In the genomic region with DNA sequence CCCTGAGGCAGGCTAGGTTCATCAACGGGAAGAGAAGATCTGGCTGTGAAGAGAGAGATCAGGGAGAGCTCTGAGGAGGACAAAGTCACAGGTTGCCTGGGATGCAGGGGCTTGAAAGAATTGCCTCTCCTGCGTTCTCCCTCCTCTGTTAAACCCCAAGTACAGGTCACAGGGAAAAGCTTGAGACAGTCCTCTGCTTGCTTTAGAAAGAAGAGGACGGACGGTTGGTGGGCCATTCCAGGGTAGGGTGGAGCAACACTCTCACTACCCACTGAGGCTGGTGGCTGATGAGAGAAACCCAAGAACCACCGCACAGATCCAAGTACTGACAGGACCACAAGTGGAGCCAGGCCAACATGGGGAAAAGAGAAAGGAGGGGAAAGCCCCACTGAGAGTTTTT, we compare ENCODE assay signal across 44 mouse cellular contexts. TPM values are rescaled to one million over a fixed set of nuclear protein-coding genes. Genes with fewer than 3 reads are reported as not detected.
"Had no signal": no experiment of that assay in that cellular context is flagged by ENCODE, and none has a peak within 500 bp of the region (broad histone marks: within the 10 kb centered on the region; RNA-seq: fewer than 3 reads in every experiment).

A gene (plus strand): TSS at position 301 of the 400 bp plus-strand sequence.

- DNase-seq: heart, postnatal 10 days; heart, postnatal 14 days; heart, postnatal 36 days; heart, postnatal 4 days; kidney, adult 11 months; kidney, adult 18-20 months; kidney, adult 2 months; kidney, adult 8-10 months; kidney, adult 9 months; kidney, postnatal 10 days; kidney, postnatal 14 days; kidney, postnatal 25 days; kidney, postnatal 36 days; kidney, postnatal 4 days; layer of hippocampus, adult 9-11 months; layer of hippocampus, postnatal 36 days had no signal

- H3K9me3 ChIP-seq: heart, embryonic 10.5 days; heart, embryonic 12.5 days; heart, embryonic 13.5 days; heart, embryonic 15.5 days; hindbrain, embryonic 10.5 days; hindbrain, embryonic 12.5 days; hindbrain, embryonic 13.5 days; hindbrain, embryonic 15.5 days; intestine, embryonic 15.5 days; kidney, embryonic 15.5 days had no signal

- H3K4me2 ChIP-seq: heart, embryonic 11.5 days; heart, embryonic 12.5 days; heart, embryonic 13.5 days; heart, embryonic 15.5 days; hindbrain, embryonic 12.5 days; hindbrain, embryonic 13.5 days; hindbrain, embryonic 14.5 days; hindbrain, embryonic 15.5 days; intestine, embryonic 15.5 days; kidney, embryonic 15.5 days had no signal

- ATAC-seq: hindbrain, embryonic 16.5 days; hindbrain, postnatal 0 days; inflammation-experienced regulatory T-cells, adult 6 months; intestine, embryonic 15.5 days; intestine, embryonic 16.5 days; intestine, postnatal 0 days had no signal

- H3K27me3 ChIP-seq: intestine, embryonic 15.5 days had no signal

- H3K9ac ChIP-seq: heart, embryonic 12.5 days; heart, embryonic 13.5 days; heart, embryonic 15.5 days; hindbrain, embryonic 12.5 days; hindbrain, embryonic 13.5 days; hindbrain, embryonic 14.5 days; hindbrain, embryonic 15.5 days; intestine, embryonic 15.5 days; kidney, embryonic 15.5 days had no signal

- H3K36me3 ChIP-seq: heart, embryonic 10.5 days; heart, embryonic 12.5 days; heart, embryonic 13.5 days; heart, embryonic 15.5 days; hindbrain, embryonic 10.5 days; hindbrain, embryonic 12.5 days; hindbrain, embryonic 13.5 days; hindbrain, embryonic 15.5 days; intestine, embryonic 15.5 days; kidney, embryonic 15.5 days had no signal

- H3K4me3 ChIP-seq: heart, embryonic 10.5 days; heart, embryonic 12.5 days; heart, embryonic 13.5 days; heart, embryonic 15.5 days; hindbrain, embryonic 10.5 days; hindbrain, embryonic 12.5 days; hindbrain, embryonic 13.5 days; hindbrain, embryonic 15.5 days; intestine, embryonic 15.5 days; kidney, embryonic 15.5 days; layer of hippocampus, adult 2 months had no signal

- H3K27ac ChIP-seq: heart, embryonic 10.5 days; heart, embryonic 13.5 days; heart, embryonic 15.5 days; hindbrain, embryonic 10.5 days; hindbrain, embryonic 12.5 days; hindbrain, embryonic 13.5 days; hindbrain, embryonic 14.5 days; hindbrain, embryonic 15.5 days; hindbrain, postnatal 0 days; intestine, embryonic 15.5 days; kidney, embryonic 15.5 days; kidney, postnatal 0 days; layer of hippocampus, adult 2 months had no signal

- H3K4me1 ChIP-seq: intestine, embryonic 15.5 days had no signal

RNA-seq across cellular contexts. Expression of the gene that starts here (rescaled TPM):
- total RNA-seq: hematopoietic stem cell, adult 5-6 weeks; hindbrain, postnatal 0 days; layer of hippocampus, adult 18-20 months; layer of hippocampus, postnatal 10 days; layer of hippocampus, postnatal 14 days; layer of hippocampus, postnatal 36 days had no signal
- polyA plus RNA-seq: heart, embryonic 10.5 days; heart, embryonic 12.5 days; heart, embryonic 13.5 days; heart, embryonic 16.5 days; hindbrain, embryonic 10.5 days; hindbrain, embryonic 11.5 days; hindbrain, embryonic 12.5 days; hindbrain, embryonic 13.5 days; hindbrain, embryonic 14.5 days; hindbrain, embryonic 15.5 days; hindbrain, embryonic 16.5 days; hindbrain, postnatal 0 days; inflammation-experienced regulatory T-cells, adult 6 months; intestine, embryonic 14.5 days; intestine, embryonic 15.5 days; intestine, embryonic 16.5 days; intestine, postnatal 0 days; kidney, embryonic 14.5 days; kidney, embryonic 15.5 days; kidney, embryonic 16.5 days; kidney, postnatal 0 days had no signal
